31 mouse cellular contexts compared by ENCODE assay signal in the genomic region with DNA sequence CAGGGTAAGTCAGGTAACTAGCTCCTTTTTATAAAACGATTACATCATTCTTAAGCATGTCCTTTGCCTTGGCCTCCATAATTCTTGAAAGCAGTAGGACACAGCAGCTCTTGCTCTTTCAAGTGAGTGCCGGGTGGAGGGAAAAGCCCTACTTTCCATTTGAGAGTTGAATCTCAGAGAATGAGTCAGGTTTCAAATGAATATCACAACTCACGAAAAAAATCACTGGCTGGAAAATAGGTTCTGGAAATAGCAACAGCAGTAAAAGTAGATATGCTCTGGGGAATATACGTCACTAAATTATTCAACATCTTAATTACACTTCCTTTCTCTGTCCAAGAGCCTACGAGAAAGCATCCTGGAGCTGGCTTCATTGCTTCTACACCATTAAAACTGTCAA.
DNase-seq lines count a peak whose midpoint lies in the region; ATAC-seq lines count a peak whose summit lies in the region.
"Had no signal": no experiment of that assay in that cellular context is flagged by ENCODE, and none has a peak within 500 bp of the region (broad histone marks: within the 10 kb centered on the region; RNA-seq: fewer than 3 reads in every experiment).

No protein-coding gene starts in this region.

- DNase-seq in embryonic facial prominence, embryonic 14.5 days (ENCODE audit: low spot score) = peak; percentile 14
- no peak for DNase-seq in embryonic facial prominence, embryonic 10.5 days (ENCODE audit: low spot score)
- peak; percentile 5 to 22 for DNase-seq in left cerebral cortex, adult 9 months (ENCODE audit: low spot score in 2 of 2)
- no peak for DNase-seq in left cerebral cortex, postnatal 4 days
- DNase-seq in frontal cortex, postnatal 36 days (ENCODE audit: low spot score in 2 of 2) = peak; percentile 6 to 40
- peak; percentile 71 for DNase-seq in telencephalon, adult 2 months (ENCODE audit: low read depth, low spot score)
- no peak for DNase-seq in heart, postnatal 14 days
- DNase-seq: adrenal gland, postnatal 36 days; cerebellum, adult 11 months; cerebellum, postnatal 14 days; gastrocnemius, postnatal 25 days; heart, adult 2 months; heart, postnatal 36 days; kidney, adult 2 months; kidney, postnatal 10 days; liver, postnatal 0 days; thymus, adult 18-20 months; thymus, postnatal 36 days had no signal

- H3K9ac ChIP-seq in embryonic facial prominence, embryonic 14.5 days (ENCODE audit: low read depth, low read length) = no peak overlapping the region
- H3K9ac ChIP-seq: embryonic facial prominence, embryonic 12.5 days; forebrain, embryonic 12.5 days; hindbrain, embryonic 14.5 days; limb, embryonic 12.5 days; liver, postnatal 0 days; neural tube, embryonic 15.5 days; stomach, embryonic 15.5 days had no signal

- H3K27ac ChIP-seq in embryonic facial prominence, embryonic 14.5 days (replicated peaks; ENCODE audit: low read depth, low read length) = no peak overlapping the region
- no peak overlapping the region for H3K27ac ChIP-seq in embryonic facial prominence, embryonic 10.5 days (replicated peaks)
- H3K27ac ChIP-seq: embryonic facial prominence, embryonic 12.5 days; forebrain, embryonic 12.5 days; heart, adult 2 months; hindbrain, embryonic 14.5 days; layer of hippocampus, adult 2 months; limb, embryonic 12.5 days; macrophage; midbrain, embryonic 10.5 days; neural tube, embryonic 15.5 days; stomach, embryonic 15.5 days had no signal

- ATAC-seq in embryonic facial prominence, embryonic 14.5 days (ENCODE audit: low read depth) = no peak
- ATAC-seq: liver, postnatal 0 days; lung, postnatal 0 days; Patski had no signal

- H3K36me3 ChIP-seq in embryonic facial prominence, embryonic 14.5 days (ENCODE audit: control insufficient read depth, insufficient read depth, low read length) = no peaks in the 10 kb centered on the region
- H3K36me3 ChIP-seq in embryonic facial prominence, embryonic 10.5 days (replicated peaks) = no peaks in the 10 kb centered on the region
- H3K36me3 ChIP-seq: embryonic facial prominence, embryonic 12.5 days; forebrain, embryonic 12.5 days; limb, embryonic 12.5 days; midbrain, embryonic 10.5 days; neural tube, embryonic 15.5 days; stomach, embryonic 15.5 days had no signal

- intact Hi-C loops in left cerebral cortex, postnatal 4 days (cut with DNase I) = no loop called here
- intact Hi-C loops in heart, postnatal 14 days (cut with DNase I) = no loop called here

- H3K4me2 ChIP-seq in embryonic facial prominence, embryonic 14.5 days (ENCODE audit: low read depth, low read length) = no peak overlapping the region
- H3K4me2 ChIP-seq: embryonic facial prominence, embryonic 12.5 days; forebrain, embryonic 12.5 days; hindbrain, embryonic 14.5 days; limb, embryonic 12.5 days; liver, embryonic 11.5 days; neural tube, embryonic 15.5 days; stomach, embryonic 15.5 days had no signal

- 59% methylated on average over 5 of the region's 5 CpGs for WGBS in embryonic facial prominence, embryonic 14.5 days
- WGBS in embryonic facial prominence, embryonic 10.5 days = 79% methylated on average over 5 of the region's 5 CpGs

- H3K27me3 ChIP-seq in embryonic facial prominence, embryonic 14.5 days (replicated peaks; ENCODE audit: control insufficient read depth, insufficient read depth, low read length) = no peaks in the 10 kb centered on the region
- H3K27me3 ChIP-seq in embryonic facial prominence, embryonic 10.5 days (replicated peaks; ENCODE audit: low read depth, poor library complexity, severe bottlenecking) = no peaks in the 10 kb centered on the region
- H3K27me3 ChIP-seq: embryonic facial prominence, embryonic 12.5 days; forebrain, embryonic 12.5 days; limb, embryonic 12.5 days; neural tube, embryonic 15.5 days; Patski; stomach, embryonic 15.5 days had no signal

- no peak overlapping the region for H3K4me3 ChIP-seq in embryonic facial prominence, embryonic 14.5 days (ENCODE audit: low read depth, low read length)
- H3K4me3 ChIP-seq in embryonic facial prominence, embryonic 10.5 days = no peak overlapping the region
- H3K4me3 ChIP-seq: embryonic facial prominence, embryonic 12.5 days; erythroblast, embryonic 14.5 days; forebrain, embryonic 12.5 days; heart, adult 2 months; layer of hippocampus, adult 2 months; limb, embryonic 12.5 days; midbrain, embryonic 10.5 days; neural tube, embryonic 15.5 days; stomach, embryonic 15.5 days had no signal

- no peaks in the 10 kb centered on the region for H3K4me1 ChIP-seq in embryonic facial prominence, embryonic 14.5 days (ENCODE audit: control insufficient read depth, insufficient read depth, low read length)
- H3K4me1 ChIP-seq in embryonic facial prominence, embryonic 10.5 days = no peaks in the 10 kb centered on the region
- H3K4me1 ChIP-seq: embryonic facial prominence, embryonic 12.5 days; forebrain, embryonic 12.5 days; limb, embryonic 12.5 days; midbrain, embryonic 10.5 days; neural tube, embryonic 15.5 days; stomach, embryonic 15.5 days had no signal

- H3K9me3 ChIP-seq in embryonic facial prominence, embryonic 14.5 days (ENCODE audit: control insufficient read depth, low read length) = no peaks in the 10 kb centered on the region
- H3K9me3 ChIP-seq in embryonic facial prominence, embryonic 10.5 days = no peaks in the 10 kb centered on the region
- H3K9me3 ChIP-seq: embryonic facial prominence, embryonic 12.5 days; forebrain, embryonic 12.5 days; limb, embryonic 12.5 days; midbrain, embryonic 10.5 days; neural tube, embryonic 15.5 days; stomach, embryonic 15.5 days had no signal

Comparison
In these comparisons a context has a peak if more than half of its experiments do, and no peak if none do; other contexts are left out.
1. DNase-seq: peak in embryonic facial prominence, embryonic 14.5 days (single experiment), left cerebral cortex, adult 9 months (2 of 2), frontal cortex, postnatal 36 days (2 of 2) and telencephalon, adult 2 months (single experiment); none in embryonic facial prominence, embryonic 10.5 days (single experiment), left cerebral cortex, postnatal 4 days (single experiment) and heart, postnatal 14 days (0 of 2).